25 mouse cellular contexts compared by ENCODE assay signal in the genomic region with DNA sequence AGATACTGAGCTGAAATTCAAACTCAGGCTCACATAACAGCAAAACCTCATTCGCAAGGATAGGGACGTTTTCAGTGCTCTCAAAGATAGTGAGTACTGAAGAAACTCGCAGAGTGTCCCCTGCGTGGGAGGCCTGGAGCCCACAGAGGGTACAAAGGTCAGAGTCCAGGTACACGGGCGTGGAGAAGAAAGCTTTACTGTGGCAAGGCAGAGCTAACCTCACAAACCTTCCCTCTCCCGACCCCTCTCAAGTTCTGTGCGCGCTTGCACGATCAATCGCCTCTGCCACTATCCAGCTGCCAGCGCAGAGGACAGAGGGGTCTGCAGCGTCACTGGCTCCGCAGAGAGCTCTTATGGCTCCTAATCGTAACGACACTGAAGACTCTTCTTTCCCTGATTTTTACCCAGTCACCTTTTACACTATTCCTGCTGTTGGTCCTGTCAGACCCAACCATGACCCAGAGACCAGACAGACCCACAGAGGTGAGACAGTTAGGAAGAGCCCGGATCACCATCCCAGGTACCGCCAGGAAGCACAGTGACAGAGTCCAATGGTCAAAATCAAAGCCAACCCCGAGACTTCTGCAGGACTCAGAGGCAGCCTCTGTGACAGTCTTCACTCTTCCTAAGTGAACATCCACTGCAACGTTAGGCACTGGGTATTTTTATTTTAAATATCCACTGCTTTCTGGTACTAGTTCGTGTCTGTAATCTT. TPM values are rescaled to one million over a fixed set of nuclear protein-coding genes. Genes with fewer than 3 reads are reported as not detected.
DNase-seq lines count a peak whose midpoint lies in the region; ATAC-seq and TF ChIP-seq lines count a peak whose summit lies in the region.
"Had no signal": no experiment of that assay in that cellular context is flagged by ENCODE, and none has a peak within 500 bp of the region (broad histone marks: within the 10 kb centered on the region; RNA-seq: fewer than 3 reads in every experiment).

No protein-coding gene starts in this region.

- no peak for TF ChIP-seq POLR2A in small intestine, adult 2 months (IDR thresholded peaks at IDR 0.05; ENCODE audit: low read depth, low read length)

- H3K27ac ChIP-seq in kidney, embryonic 15.5 days = no peak overlapping the region
- no peak overlapping the region for H3K27ac ChIP-seq in liver, embryonic 12.5 days
- H3K27ac ChIP-seq in intestine, postnatal 0 days (ENCODE audit: low read depth, low read length) = peak overlapping the region; percentile 61
- peak overlapping the region; percentile 77 for H3K27ac ChIP-seq in small intestine, adult 2 months (ENCODE audit: insufficient read depth, low read depth, low read length)
- H3K27ac ChIP-seq: forebrain, embryonic 15.5 days; heart, adult 2 months; hindbrain, embryonic 10.5 days; midbrain, embryonic 10.5 days had no signal

- H3K9me3 ChIP-seq in kidney, embryonic 15.5 days (replicated peaks) = no peaks in the 10 kb centered on the region
- no peaks in the 10 kb centered on the region for H3K9me3 ChIP-seq in liver, embryonic 12.5 days (replicated peaks)
- no peaks in the 10 kb centered on the region for H3K9me3 ChIP-seq in intestine, postnatal 0 days (ENCODE audit: control insufficient read depth)
- H3K9me3 ChIP-seq: forebrain, embryonic 15.5 days; heart, embryonic 12.5 days; hindbrain, embryonic 10.5 days; midbrain, embryonic 10.5 days had no signal

- no peak overlapping the region for H3K4me2 ChIP-seq in kidney, embryonic 15.5 days
- H3K4me2 ChIP-seq in liver, embryonic 12.5 days = peak overlapping the region; percentile 26
- H3K4me2 ChIP-seq in intestine, postnatal 0 days (replicated peaks; ENCODE audit: low read depth) = peak overlapping the region; percentile 46
- H3K4me2 ChIP-seq: forebrain, embryonic 15.5 days; heart, embryonic 12.5 days; lung, embryonic 14.5 days had no signal

- ATAC-seq in kidney, embryonic 15.5 days (replicated peaks; ENCODE audit: low FRiP score) = no peak
- ATAC-seq in liver, embryonic 12.5 days = no peak
- ATAC-seq in intestine, postnatal 0 days = peak; percentile 67
- no peak for ATAC-seq in megakaryocyte-erythroid progenitor cell, adult 5-6 weeks (replicated peaks; ENCODE audit: low FRiP score, low TSS enrichment, poor library complexity, severe bottlenecking)
- ATAC-seq: forebrain, embryonic 15.5 days; hindbrain, embryonic 16.5 days; midbrain, embryonic 16.5 days had no signal

- WGBS in kidney, embryonic 15.5 days = 59% methylated on average over 21 of the region's 21 CpGs
- WGBS in liver, embryonic 12.5 days (ENCODE audit: insufficient replicate concordance) = 67% methylated on average over 21 of the region's 21 CpGs
- 52% methylated on average over 21 of the region's 21 CpGs for WGBS in intestine, postnatal 0 days
- WGBS in small intestine, adult 2 months = 39% methylated on average over 21 of the region's 21 CpGs

- no peak overlapping the region for H3K9ac ChIP-seq in kidney, embryonic 15.5 days
- H3K9ac ChIP-seq in liver, embryonic 12.5 days = no peak overlapping the region
- no peak overlapping the region for H3K9ac ChIP-seq in intestine, postnatal 0 days (ENCODE audit: low read depth, low read length)
- H3K9ac ChIP-seq: forebrain, embryonic 15.5 days; heart, embryonic 12.5 days; lung, embryonic 14.5 days had no signal

- H3K36me3 ChIP-seq in kidney, embryonic 15.5 days = no peaks in the 10 kb centered on the region
- no peaks in the 10 kb centered on the region for H3K36me3 ChIP-seq in liver, embryonic 12.5 days
- H3K36me3 ChIP-seq in intestine, postnatal 0 days (ENCODE audit: control insufficient read depth, insufficient read depth) = no peaks in the 10 kb centered on the region
- no peaks in the 10 kb centered on the region for H3K36me3 ChIP-seq in small intestine, adult 2 months (ENCODE audit: control insufficient read depth, insufficient read depth, low read length)
- H3K36me3 ChIP-seq: forebrain, embryonic 15.5 days; heart, embryonic 12.5 days; hindbrain, embryonic 10.5 days; midbrain, embryonic 10.5 days had no signal

- H3K4me3 ChIP-seq in kidney, embryonic 15.5 days (replicated peaks) = no peak overlapping the region
- no peak overlapping the region for H3K4me3 ChIP-seq in liver, embryonic 12.5 days
- no peak overlapping the region for H3K4me3 ChIP-seq in intestine, postnatal 0 days (ENCODE audit: low read depth, low read length)
- H3K4me3 ChIP-seq in small intestine, adult 2 months (ENCODE audit: low read depth, low read length) = peak overlapping the region; percentile 26
- H3K4me3 ChIP-seq: forebrain, embryonic 15.5 days; heart, adult 2 months; heart, embryonic 12.5 days; hindbrain, embryonic 10.5 days; midbrain, embryonic 10.5 days had no signal

- peak; percentile 46 for DNase-seq in kidney, adult 18-20 months
- DNase-seq in liver = no peak
- no peak for DNase-seq in thymus, postnatal 14 days
- DNase-seq: adrenal gland, postnatal 14 days; cerebellum, adult 11 months; gastrocnemius, postnatal 36 days; heart, adult 2 months; layer of hippocampus, postnatal 36 days; left cerebral cortex, postnatal 4 days; lung, embryonic 14.5 days; lung, postnatal 14 days; right cerebral cortex, adult 18-20 months; thymus, adult 2 months; thymus, postnatal 4 days had no signal

- no peaks in the 10 kb centered on the region; the same call in 1 of the 2 replicates for H3K27me3 ChIP-seq in kidney, embryonic 15.5 days
- H3K27me3 ChIP-seq in liver, embryonic 12.5 days (replicated peaks) = peaks cover 10% of the 10 kb centered on the region; the same call in 1 of the 2 replicates
- no peaks in the 10 kb centered on the region for H3K27me3 ChIP-seq in intestine, postnatal 0 days (replicated peaks; ENCODE audit: control insufficient read depth, insufficient read depth, low read length)
- H3K27me3 ChIP-seq in small intestine, adult 2 months (ENCODE audit: control insufficient read depth, insufficient read depth, low read length) = no peaks in the 10 kb centered on the region
- H3K27me3 ChIP-seq: forebrain, embryonic 15.5 days; heart, embryonic 12.5 days had no signal

- no peak for TF ChIP-seq CTCF in intestine, postnatal 0 days (IDR thresholded peaks at IDR 0.05; ENCODE audit: low read depth)
- no peak for TF ChIP-seq CTCF in small intestine, adult 2 months (IDR thresholded peaks at IDR 0.05; ENCODE audit: extremely low read depth, insufficient read length, insufficient replicate concordance, low read depth, low read length)

- 0 out of 2 replicates have a peak, but pooled peaks cover 5% of the 10 kb centered on the region for H3K4me1 ChIP-seq in kidney, embryonic 15.5 days
- peaks cover 41% of the 10 kb centered on the region for H3K4me1 ChIP-seq in liver, embryonic 12.5 days
- no peaks in the 10 kb centered on the region for H3K4me1 ChIP-seq in intestine, postnatal 0 days (replicated peaks; ENCODE audit: control insufficient read depth, insufficient read depth, low read length)
- peaks cover 17% of the 10 kb centered on the region; the same call in 1 of the 2 replicates for H3K4me1 ChIP-seq in small intestine, adult 2 months (ENCODE audit: control insufficient read depth, insufficient read depth, insufficient read length, low read length)
- H3K4me1 ChIP-seq: forebrain, embryonic 15.5 days; heart, embryonic 12.5 days had no signal

RNA-seq across cellular contexts. Expression of a gene that starts 51.6 kb away (rescaled TPM):
- 32.7 and 41.2 TPM in 2 replicates for polyA plus RNA-seq in kidney, embryonic 15.5 days (2015; fragmentation: Nextera tagmentation; extraction: Ambion mirVana)
- 88.3 and 96.9 TPM in 2 replicates for polyA plus RNA-seq in liver, embryonic 12.5 days (2016; fragmentation: Nextera tagmentation; extraction: Ambion mirVana)
- 68.1 and 74.0 TPM in 2 replicates for polyA plus RNA-seq in intestine, postnatal 0 days (2015; fragmentation: Nextera tagmentation; extraction: Ambion mirVana)
- 106 and 209 TPM in 2 replicates for polyA plus RNA-seq in small intestine, adult 2 months (2012; rRNA removed)
- 40.4 and 43.7 TPM in 2 replicates for total RNA-seq in megakaryocyte-erythroid progenitor cell, adult 5-6 weeks (2014; fragmentation: Nextera tagmentation)
- total RNA-seq in megakaryocyte-erythroid progenitor cell, adult 5-6 weeks (2017) = 94.9 and 97.9 TPM in 2 replicates

Comparison
In these comparisons a context has a peak if more than half of its experiments do, and no peak if none do; other contexts are left out.
1. H3K27ac ChIP-seq: peak in intestine, postnatal 0 days (single experiment) and small intestine, adult 2 months (single experiment); none in kidney, embryonic 15.5 days (single experiment) and liver, embryonic 12.5 days (single experiment).